Mouse (Mus musculus): ENCODE data around the gene Nuak2. TPM values are rescaled to one million over a fixed set of nuclear protein-coding genes. Genes with fewer than 3 reads are reported as not detected.

Gene Nuak2
- polyA plus RNA-seq, 1 experiment, result not detected

DNA sequence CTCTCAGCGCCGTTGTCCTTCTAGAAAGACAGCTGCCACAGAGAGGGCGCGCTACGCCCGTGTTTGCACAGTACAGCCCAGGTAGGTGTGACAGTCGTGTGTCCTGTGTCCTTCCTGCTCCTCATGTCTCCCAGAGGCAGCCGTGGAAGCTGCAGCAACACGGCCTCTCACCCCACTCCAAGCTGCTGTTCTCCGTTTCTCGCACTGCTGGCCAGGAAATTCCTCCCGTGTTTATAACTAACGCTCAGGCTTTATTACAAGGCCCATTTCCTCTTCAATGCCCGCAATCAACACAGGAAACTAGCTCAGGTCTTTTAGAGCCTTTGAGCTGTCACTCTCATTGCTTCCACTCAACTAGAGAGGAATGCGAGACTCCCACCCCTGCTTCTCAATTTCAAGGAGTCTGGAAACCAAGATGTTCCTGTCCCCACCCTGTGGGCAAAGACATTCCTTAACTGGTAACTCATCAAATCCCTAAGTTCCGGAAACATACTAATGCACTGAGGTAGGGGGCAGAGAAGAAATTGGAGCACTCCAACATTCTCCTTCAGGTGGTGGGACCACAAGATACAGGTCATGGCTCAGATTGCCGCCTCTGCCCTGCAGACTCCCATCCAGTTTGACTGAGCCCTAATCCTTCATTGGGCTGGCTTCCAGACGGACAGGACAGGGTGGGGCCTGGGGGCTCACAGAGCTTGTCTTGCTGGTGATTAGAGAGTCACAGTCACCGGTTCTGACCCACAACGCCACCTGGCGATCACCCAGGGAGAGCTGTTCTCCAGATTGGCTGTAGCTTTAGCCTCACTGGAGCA is 23.4 kb upstream of the Nuak2 start:
- H3K4me3 ChIP-seq (ENCODE audit: insufficient read depth, low read depth, low read length), result no peak overlapping the region
- H3K4me1 ChIP-seq (ENCODE audit: control insufficient read depth, insufficient read depth, low read length), result peaks cover 9% of the 10 kb centered on the region
- TF ChIP-seq CTCF (IDR thresholded peaks at IDR 0.05; ENCODE audit: insufficient read depth, low read depth, low read length), result no peak
- no peak for TF ChIP-seq POLR2A (IDR thresholded peaks at IDR 0.05; ENCODE audit: insufficient read depth, low read depth, low read length)
- no peak overlapping the region for H3K27ac ChIP-seq (ENCODE audit: insufficient read depth, low read depth, low read length)
- 64% methylated on average over 21 of the region's 21 CpGs for WGBS

DNA sequence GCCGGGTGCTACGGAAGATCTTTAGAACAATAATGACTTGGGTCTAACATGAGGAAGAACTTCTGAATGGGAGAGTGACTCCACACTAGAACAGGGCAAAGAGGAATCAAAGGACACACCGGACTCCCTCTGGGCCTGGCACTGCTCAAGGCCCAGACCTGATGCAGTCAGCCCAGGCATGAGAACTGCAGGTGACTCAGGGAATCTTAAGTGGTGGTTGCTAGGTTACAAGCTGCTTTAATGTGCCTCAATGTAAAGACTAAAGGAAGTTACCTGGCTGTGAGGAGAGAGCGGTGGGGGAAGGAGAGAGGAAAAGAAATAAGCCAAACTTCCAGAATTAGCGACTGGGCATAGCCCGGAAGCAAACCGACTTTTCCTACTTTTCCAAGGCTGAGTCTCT is 20.4 kb upstream of the Nuak2 start:
- TF ChIP-seq POLR2A (IDR thresholded peaks at IDR 0.05; ENCODE audit: insufficient read depth, low read depth, low read length), result no peak
- TF ChIP-seq CTCF (IDR thresholded peaks at IDR 0.05; ENCODE audit: insufficient read depth, low read depth, low read length), result no peak

DNA sequence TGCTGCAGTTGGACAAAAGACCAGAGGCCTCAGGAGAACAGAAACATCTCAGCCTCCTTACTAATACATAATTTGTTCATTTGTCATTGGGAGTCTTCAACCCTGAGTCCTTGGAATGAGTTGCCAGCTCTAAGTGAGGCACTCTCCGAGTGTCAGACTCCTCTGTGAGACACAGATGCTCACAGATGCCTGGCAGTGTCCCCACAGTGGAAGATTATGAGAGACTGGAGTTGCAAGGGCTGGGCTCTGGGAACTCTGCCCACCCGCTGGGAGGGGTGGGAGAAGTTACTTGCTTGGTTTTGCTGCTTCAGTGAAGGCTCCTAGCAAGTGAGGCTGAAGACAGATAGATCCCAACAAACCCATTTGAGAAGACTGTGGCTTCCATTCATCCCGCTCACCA is 19.9 kb upstream of the Nuak2 start:
- Histone ChIP-seq H3K4me1 (ENCODE audit: control insufficient read depth, insufficient read depth, low read length) (peaks cover 21% of the 10 kb centered on the region), H3K4me3 (ENCODE audit: insufficient read depth, low read depth, low read length) (no peak overlapping the region), H3K27ac (ENCODE audit: insufficient read depth, low read depth, low read length) (no peak overlapping the region)
- WGBS, result 77% methylated on average over 3 of the region's 3 CpGs
- no peak for TF ChIP-seq POLR2A (IDR thresholded peaks at IDR 0.05; ENCODE audit: insufficient read depth, low read depth, low read length)

More for the DNA sequence above, 20.4 kb upstream of the Nuak2 start:
- 88% methylated on average over 7 of the region's 7 CpGs for WGBS
- H3K4me3 ChIP-seq (ENCODE audit: insufficient read depth, low read depth, low read length), result no peak overlapping the region
- H3K4me1 ChIP-seq (ENCODE audit: control insufficient read depth, insufficient read depth, low read length), result peaks cover 21% of the 10 kb centered on the region
- no peak overlapping the region for H3K27ac ChIP-seq (ENCODE audit: insufficient read depth, low read depth, low read length)

DNA sequence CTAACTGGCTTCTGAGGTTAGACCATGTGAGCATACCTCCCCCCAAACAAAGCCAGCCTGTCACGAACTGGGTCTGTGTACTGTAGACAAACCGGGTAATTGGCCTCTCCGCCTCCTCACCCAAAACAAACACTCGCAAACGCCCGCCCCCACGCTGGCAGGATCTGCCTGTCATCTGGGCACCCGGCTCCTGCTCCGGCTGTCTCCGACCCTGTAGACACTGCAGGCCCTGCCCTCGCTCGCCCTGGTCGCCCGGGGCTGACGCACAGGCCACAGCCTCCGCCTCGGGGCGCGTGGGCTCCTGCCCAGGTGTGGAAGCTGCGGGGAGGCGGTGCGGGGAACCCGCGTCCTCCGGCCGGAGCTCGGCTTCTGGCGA is 17.5 kb upstream of the Nuak2 start, which contains the start of gene Klhdc8a:
TSS of gene Klhdc8a (plus strand) at position 202 of the 376 bp plus-strand sequence.
- Histone ChIP-seq H3K27ac (ENCODE audit: insufficient read depth, low read depth, low read length) (peak within 1 kb of the TSS; percentile 29; the same call in 1 of the 2 replicates), H3K4me3 (ENCODE audit: insufficient read depth, low read depth, low read length) (peak within 1 kb of the TSS; percentile 55), H3K4me1 (ENCODE audit: control insufficient read depth, insufficient read depth, low read length) (peaks cover 24% of the 10 kb centered on the region)
- TF ChIP-seq CTCF (IDR thresholded peaks at IDR 0.05; ENCODE audit: insufficient read depth, low read depth, low read length), result no peak
- TF ChIP-seq POLR2A (IDR thresholded peaks at IDR 0.05; ENCODE audit: insufficient read depth, low read depth, low read length), result no peak
- under 1% methylated on average over 28 of the region's 28 CpGs for WGBS

DNA sequence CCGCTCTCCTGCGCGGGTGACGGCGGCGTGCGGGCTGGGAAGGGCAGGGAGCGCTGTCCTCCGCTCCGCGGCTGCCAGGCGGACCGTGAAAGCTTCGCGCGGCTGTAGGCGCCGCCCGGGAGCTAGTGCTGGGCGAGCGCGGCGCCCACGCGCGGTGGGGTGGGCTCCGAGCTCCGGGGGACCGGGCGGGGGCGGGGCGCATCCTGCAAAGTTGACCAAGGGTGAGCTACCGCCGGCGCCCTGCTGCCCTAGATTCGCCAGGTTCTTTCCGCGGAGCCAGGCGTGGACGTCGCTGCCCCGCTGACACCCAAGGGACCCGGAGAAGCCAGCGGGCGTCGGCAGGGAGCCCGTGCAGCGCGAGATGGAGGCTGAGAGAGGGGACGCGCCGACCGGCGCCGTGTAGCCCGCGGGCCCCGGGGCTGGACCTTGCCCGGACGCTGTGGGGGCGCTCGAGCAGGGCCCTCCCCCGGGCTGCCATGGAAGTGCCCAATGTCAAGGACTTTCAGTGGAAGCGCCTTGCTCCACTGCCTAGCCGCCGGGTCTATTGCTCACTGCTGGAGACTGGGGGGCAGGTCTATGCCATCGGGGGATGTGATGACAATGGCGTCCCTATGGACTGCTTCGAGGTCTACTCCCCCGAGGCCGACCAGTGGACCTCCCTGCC is 17.0 kb upstream of the Nuak2 start:
- peak overlapping the region; percentile 55 for H3K4me3 ChIP-seq (ENCODE audit: insufficient read depth, low read depth, low read length)
- peak overlapping the region; percentile 29; the same call in 1 of the 2 replicates for H3K27ac ChIP-seq (ENCODE audit: insufficient read depth, low read depth, low read length)
- WGBS, result 2% methylated on average over 69 of the region's 71 CpGs
- TF ChIP-seq POLR2A (IDR thresholded peaks at IDR 0.05; ENCODE audit: insufficient read depth, low read depth, low read length) (no peak), CTCF (IDR thresholded peaks at IDR 0.05; ENCODE audit: insufficient read depth, low read depth, low read length) (no peak)
- peaks cover 24% of the 10 kb centered on the region for H3K4me1 ChIP-seq (ENCODE audit: control insufficient read depth, insufficient read depth, low read length)

DNA sequence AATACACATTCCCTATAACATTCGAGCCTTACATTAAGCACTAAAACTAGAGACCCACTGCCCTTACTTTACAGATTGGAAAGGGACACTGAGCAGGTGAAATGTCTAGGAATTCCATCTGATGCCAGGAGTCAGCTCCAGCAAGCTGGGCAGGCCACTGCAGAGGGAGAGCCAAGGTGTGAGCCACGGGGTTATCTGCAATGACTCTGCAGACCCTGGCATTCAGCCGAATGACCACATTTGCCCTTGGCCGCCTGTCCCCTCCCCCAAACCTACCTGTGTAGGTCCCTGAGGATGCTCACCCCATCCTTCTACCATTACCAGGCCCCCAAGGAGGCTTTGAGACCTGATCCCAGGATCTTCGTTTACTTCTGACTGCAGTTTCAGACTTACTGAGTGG is 16.2 kb upstream of the Nuak2 start:
- TF ChIP-seq POLR2A (IDR thresholded peaks at IDR 0.05; ENCODE audit: insufficient read depth, low read depth, low read length), result no peak
- no peak for TF ChIP-seq CTCF (IDR thresholded peaks at IDR 0.05; ENCODE audit: insufficient read depth, low read depth, low read length)
- 90% methylated on average over 5 of the region's 5 CpGs for WGBS
- Histone ChIP-seq H3K27ac (ENCODE audit: insufficient read depth, low read depth, low read length) (no peak overlapping the region), H3K4me3 (ENCODE audit: insufficient read depth, low read depth, low read length) (peak overlapping the region; percentile 55), H3K4me1 (ENCODE audit: control insufficient read depth, insufficient read depth, low read length) (peaks cover 24% of the 10 kb centered on the region)

DNA sequence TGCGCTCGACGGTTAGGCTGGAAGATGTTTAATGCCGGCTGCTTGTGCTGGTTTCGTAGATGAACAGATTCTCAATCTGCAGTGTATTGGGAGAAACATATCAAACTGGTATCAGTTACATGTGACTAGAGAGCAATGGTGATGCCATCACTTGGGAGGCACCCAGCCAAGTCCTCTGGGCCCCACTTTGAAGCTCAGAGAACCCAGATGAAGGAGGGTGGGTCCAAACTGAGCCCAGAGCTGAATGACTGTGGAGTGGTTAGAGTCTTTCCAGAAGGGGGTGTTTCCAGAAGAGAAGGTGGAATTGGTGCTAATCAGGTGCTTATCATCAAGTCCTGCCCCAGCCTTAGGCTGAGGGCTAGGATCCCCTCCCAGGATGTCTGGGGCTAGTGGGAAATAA is 14.7 kb upstream of the Nuak2 start:
- Histone ChIP-seq H3K27ac (ENCODE audit: insufficient read depth, low read depth, low read length) (no peak overlapping the region), H3K4me1 (ENCODE audit: control insufficient read depth, insufficient read depth, low read length) (peaks cover 21% of the 10 kb centered on the region), H3K4me3 (ENCODE audit: insufficient read depth, low read depth, low read length) (no peak overlapping the region)
- 97% methylated on average over 5 of the region's 5 CpGs for WGBS
- no peak for TF ChIP-seq CTCF (IDR thresholded peaks at IDR 0.05; ENCODE audit: insufficient read depth, low read depth, low read length)

DNA sequence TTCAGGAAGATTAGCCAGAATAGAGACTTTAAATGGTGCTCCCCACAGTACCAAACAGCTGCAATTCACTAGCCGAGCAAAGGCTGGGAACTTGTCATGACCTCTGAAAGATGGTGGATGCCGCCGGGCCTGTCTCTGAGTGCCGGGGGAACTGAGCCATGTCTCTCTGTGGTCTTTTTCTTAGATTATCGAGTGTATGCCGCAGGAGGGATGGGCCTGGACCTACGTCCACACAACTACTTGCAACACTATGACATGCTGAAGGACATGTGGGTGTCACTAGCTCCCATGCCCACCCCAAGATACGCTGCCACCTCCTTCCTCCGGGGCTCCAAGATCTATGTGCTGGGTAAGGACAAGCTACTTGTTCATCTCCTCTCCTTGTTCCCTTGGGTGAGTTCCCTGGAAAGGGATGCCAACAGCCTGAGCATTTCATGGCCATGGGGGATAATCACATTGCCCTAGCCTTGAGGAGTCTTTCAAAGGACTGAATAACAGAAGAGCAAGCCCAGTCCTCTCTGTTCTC is 13.5 kb upstream of the Nuak2 start:
- no peak overlapping the region for H3K27ac ChIP-seq (ENCODE audit: insufficient read depth, low read depth, low read length)
- 96% methylated on average over 9 of the region's 9 CpGs for WGBS

DNA sequence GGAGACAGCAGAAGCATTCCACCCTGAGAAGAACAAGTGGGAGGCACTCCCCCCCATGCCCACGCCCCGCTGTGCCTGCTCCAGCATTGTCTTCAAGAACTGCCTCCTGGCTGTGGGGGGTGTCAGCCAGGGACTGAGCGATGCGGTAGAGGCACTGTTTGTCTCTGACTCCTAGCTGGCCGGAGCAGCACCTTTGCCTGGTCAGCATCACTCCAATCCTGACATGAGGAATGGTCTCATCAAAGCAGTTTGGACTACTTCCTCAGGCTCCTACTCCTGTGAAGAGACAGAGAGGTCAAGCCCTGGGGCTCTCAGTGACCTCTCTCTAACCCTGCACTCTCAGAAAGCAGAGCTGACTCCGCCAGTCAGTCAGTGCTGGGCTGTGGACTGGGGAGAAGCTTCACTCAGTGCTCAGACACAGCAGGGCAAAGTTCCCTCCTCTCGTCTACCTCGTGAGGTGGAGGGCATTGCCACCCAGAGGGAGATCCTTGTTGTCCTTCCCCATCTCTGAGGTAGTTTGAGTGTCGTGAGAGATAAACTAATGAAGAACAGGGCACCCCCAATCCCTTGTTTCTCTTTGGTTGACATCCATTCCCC is 11.2 kb upstream of the Nuak2 start:
- H3K4me1 ChIP-seq (ENCODE audit: control insufficient read depth, insufficient read depth, low read length), result peaks cover 4% of the 10 kb centered on the region
- TF ChIP-seq CTCF (IDR thresholded peaks at IDR 0.05; ENCODE audit: insufficient read depth, low read depth, low read length), result no peak
- no peak for TF ChIP-seq POLR2A (IDR thresholded peaks at IDR 0.05; ENCODE audit: insufficient read depth, low read depth, low read length)
- no peak overlapping the region for H3K27ac ChIP-seq (ENCODE audit: insufficient read depth, low read depth, low read length)
- WGBS, result 86% methylated on average over 9 of the region's 9 CpGs
- H3K4me3 ChIP-seq (ENCODE audit: insufficient read depth, low read depth, low read length), result no peak overlapping the region

More for the DNA sequence above, 13.5 kb upstream of the Nuak2 start:
- TF ChIP-seq CTCF (IDR thresholded peaks at IDR 0.05; ENCODE audit: insufficient read depth, low read depth, low read length) (no peak), POLR2A (IDR thresholded peaks at IDR 0.05; ENCODE audit: insufficient read depth, low read depth, low read length) (no peak)
- Histone ChIP-seq H3K4me3 (ENCODE audit: insufficient read depth, low read depth, low read length) (no peak overlapping the region), H3K4me1 (ENCODE audit: control insufficient read depth, insufficient read depth, low read length) (peaks cover 20% of the 10 kb centered on the region)

Measured in olfactory bulb, adult 2 months (tissue).